Mouse (Mus musculus) common myeloid progenitor, adult 5-6 weeks (primary cell): ENCODE measurements at regions not wholly inside any gene's neighbourhood (a gene's known extent, or its start where the extent isn't known, plus 50 kb on each side); places are given as distances from the start of the nearest gene placed in this dataset.

Experiments used
- ATAC-seq: replicated peaks from 2 replicates; pipeline ENCODE4 v1.8.0; 2016; ENCODE audit warnings: low read depth, mild to moderate bottlenecking, moderate TSS enrichment, inconsistent platforms; ENCODE audit not compliant: poor library complexity, severe bottlenecking

GRCm38 (mm10) chr12:13048168-13048727 lies 106.5 kb upstream of the Mycn start:
- ATAC-seq, result no peak

- no peak for ATAC-seq
Observed at GRCm38 (mm10) chr12:13042934-13043333, 101.2 kb upstream of the Mycn start.

- no peak for ATAC-seq
Observed at GRCm38 (mm10) chr12:13035108-13035741, 93.5 kb upstream of the Mycn start.

- ATAC-seq, result no peak
Observed at GRCm38 (mm10) chr12:13030333-13030732, 88.6 kb upstream of the Mycn start.

GRCm38 (mm10) chr12:13028086-13028485 lies 86.4 kb upstream of the Mycn start:
- ATAC-seq, result no peak

GRCm38 (mm10) chr12:13026041-13026580 lies 84.4 kb upstream of the Mycn start:
- ATAC-seq, result no peak

GRCm38 (mm10) chr12:13024215-13024841 lies 82.6 kb upstream of the Mycn start:
- ATAC-seq, result no peak

GRCm38 (mm10) chr12:13011023-13011761 lies 69.5 kb upstream of the Mycn start:
- no peak for ATAC-seq

GRCm38 (mm10) chr12:13010405-13010804 lies 68.7 kb upstream of the Mycn start:
- ATAC-seq, result no peak

GRCm38 (mm10) chr12:13009470-13009869 lies 67.8 kb upstream of the Mycn start:
- ATAC-seq, result no peak

- ATAC-seq, result no peak
Observed at GRCm38 (mm10) chr12:13002703-13003102, 61.0 kb upstream of the Mycn start.

- ATAC-seq, result no peak
Observed at GRCm38 (mm10) chr12:13002069-13002590, 60.4 kb upstream of the Mycn start.

- no peak for ATAC-seq
Observed at GRCm38 (mm10) chr12:12995974-12996361, 54.3 kb upstream of the Mycn start.

- ATAC-seq, result no peak
Observed at GRCm38 (mm10) chr12:12995061-12995973, 53.6 kb upstream of the Mycn start.

- ATAC-seq, result no peak
Observed at GRCm38 (mm10) chr12:12993894-12994714, 52.4 kb upstream of the Mycn start.
